Mouse (Mus musculus) testis, adult 2 months (tissue): ENCODE measurements around the gene Adamtsl1.

ENCODE experiments used
- CTCF ChIP-seq: fragments of 200-500 bp; IDR thresholded peaks from 2 replicates; pipeline ENCODE4 v1.5.1; 2012; ENCODE audit warnings: low read depth, mild to moderate bottlenecking, inconsistent platforms, low read length, moderate library complexity; ENCODE audit not compliant: control insufficient read depth, insufficient read depth, insufficient replicate concordance
- POLR2A ChIP-seq: fragments of 200-500 bp; IDR thresholded peaks from 2 replicates; pipeline ENCODE4 v1.6.1; 2012; ENCODE audit warnings: low read depth, mild to moderate bottlenecking, inconsistent platforms, low read length, moderate library complexity; ENCODE audit not compliant: control insufficient read depth

DNA sequence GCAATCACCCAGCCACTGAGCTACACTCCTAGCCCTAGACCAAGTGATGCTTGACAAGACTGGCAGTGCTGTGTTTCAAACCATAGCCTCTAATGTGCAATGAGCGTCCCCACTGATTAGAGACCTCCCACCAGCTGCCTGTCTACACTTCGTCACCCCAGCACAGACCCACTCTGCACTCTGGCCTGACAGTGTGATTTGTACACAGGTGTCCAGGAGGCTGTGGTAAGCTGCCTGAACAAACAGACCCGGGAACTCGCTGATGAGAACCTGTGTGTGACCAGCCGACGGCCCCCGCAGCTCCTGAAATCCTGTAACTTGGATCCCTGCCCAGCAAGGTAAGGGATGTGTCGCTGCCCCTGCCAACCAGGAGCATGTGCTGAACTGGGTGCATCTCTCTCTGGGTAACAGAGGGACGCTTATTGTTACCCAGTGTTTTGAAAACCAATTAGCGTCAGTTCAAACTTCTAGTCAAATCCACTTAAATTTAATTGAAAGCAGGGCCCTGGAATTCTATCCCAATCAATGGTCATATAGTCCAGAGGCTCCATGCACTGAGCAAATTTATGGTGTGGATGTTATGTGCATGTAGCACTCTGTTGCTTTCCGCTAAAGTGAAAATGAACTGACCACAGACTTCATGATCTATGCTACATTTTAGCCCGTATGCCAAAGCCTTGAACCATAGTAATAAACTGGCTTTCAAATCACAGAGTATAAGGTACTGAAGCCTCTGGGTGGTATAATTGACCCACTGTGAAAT lies 775.7 kb downstream of the Adamtsl1 start:
- TF ChIP-seq CTCF (no peak), POLR2A (no peak)
